Mouse (Mus musculus) gastrocnemius, postnatal 10 days (tissue): Measurements from ENCODE around the gene Fam47e. TPM values are rescaled to one million over a fixed set of nuclear protein-coding genes. Genes with fewer than 3 reads are reported as not detected.

Source experiments
- DNase-seq: peaks from one replicate; pipeline ENCODE4 v3.0.0; 2021; ENCODE audit warnings: mixed read lengths
- total RNA-seq, 2 experiments: library from RNA; stranded (reverse); gene quantifications; 2 replicates each; pipeline ENCODE4 v1.2.3; 2021

The Fam47e gene
- total RNA-seq, 2 experiments from 2014 or later: not detected

- peak; percentile 82 for DNase-seq
These were observed 48.1 kb downstream of the Fam47e start, which contains the start of gene Stbd1 for GRCm38 (mm10) chr5:92602691-92603690. Gene Stbd1 (plus strand): TSS chr5:92603041.

DNA sequence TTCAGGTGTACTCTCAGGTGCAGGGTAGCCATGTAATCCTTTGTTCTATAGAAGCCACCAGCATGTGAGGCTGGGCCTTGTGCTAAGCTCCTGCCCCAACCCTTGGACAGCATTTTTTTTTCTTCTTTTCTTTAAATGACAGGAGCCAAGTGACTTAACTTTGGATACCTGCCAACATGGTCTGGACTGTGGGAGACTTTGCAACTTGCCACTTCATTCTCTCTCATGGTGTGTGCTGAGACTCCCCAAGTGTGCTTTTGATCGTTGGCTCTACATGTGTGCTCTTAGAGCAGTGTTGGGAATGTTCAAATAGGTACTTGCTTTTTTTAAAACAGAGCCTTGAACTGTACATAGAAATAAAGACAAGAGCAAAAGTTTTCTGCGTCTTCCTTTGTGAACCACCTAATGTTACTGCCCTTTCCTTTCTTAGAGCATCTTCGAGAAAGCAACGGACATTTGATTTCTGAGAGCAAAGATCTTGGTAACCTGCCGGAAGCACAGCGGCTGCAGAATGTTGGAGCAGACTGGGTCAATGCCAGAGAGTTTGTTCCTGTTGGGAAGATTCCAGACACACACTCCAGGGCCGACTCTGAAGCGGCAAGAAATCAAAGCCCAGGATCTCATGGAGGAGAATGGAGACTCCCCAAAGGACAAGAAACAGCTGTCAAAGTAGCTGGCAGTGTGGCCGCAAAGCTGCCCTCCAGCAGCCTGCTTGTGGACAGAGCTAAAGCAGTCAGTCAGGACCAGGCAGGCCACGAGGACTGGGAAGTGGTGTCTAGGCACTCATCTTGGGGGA is 49.8 kb downstream of the Fam47e start:
- peak; percentile 18 for DNase-seq

DNA sequence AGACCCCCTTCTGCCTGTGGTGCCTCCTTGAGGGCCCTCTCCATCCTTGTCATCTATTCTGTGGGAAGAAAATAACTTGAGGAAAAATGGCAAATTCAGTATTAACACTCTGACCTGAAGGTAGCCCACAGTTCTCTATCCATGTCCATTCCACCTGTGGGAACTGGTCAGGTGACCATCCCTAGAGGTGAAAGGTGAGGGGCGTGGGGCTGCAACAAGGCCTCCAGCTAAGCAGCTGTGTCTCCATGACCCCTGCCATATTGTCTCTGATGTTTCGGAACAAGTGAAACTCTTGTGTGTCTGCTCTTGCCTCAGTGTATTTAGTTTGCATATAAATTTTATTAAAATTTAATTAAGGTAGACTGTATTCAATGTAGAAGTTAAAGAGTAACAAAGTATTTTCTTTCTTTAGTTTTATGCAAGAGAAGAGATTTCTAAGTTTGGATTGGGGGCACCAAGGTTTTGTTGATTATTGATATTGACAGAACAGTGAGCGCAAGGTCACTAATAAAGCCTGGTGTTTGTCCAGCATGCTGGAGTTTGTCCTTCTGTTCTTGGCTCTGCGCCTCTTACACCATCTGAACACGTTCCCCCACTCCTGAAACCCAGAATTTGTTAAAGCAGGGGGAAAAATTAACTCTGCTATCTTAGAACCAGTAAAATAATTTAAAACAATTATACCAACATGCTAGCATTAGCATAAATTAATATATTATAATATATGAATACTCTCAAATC is 52.8 kb downstream of the Fam47e start:
- DNase-seq: no peak

DNA sequence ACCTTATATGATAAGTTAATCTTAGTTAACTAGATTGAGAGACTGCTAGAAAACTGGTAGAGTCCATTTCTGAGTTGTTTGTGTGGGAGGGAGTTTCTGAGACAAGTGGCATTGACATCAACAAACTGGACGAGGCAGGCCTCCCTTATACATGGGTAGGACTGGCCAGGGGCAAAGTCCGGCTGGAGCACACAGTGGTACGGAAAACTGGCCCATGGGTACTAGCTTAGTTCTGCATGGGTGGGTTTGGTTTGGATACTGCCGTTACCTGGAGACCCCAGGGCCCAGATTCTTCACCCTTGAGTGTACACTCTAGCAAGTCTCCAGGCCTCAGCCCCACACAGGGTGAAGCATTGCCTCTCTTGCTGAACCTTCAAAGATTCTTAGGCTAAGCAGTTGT is 57.9 kb downstream of the Fam47e start:
- DNase-seq: no peak

DNA sequence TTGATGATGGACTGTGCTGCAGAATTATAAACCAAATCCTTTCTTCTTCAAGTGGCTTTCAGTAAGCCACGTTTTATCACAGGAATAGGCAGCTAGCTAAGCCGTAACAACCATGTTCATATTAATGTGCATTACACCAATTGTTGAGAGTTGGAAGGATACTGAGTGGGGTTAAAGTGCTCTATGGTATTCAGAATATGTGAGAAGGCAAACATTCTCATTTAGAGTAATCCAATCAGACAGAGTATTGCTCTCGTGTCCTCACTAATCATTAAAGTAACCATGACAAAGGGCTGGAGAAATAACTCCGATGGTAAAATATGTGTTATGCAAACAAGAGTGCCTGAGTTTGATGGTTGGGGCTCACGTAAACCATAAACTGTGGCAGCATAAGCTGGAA is 67.0 kb downstream of the Fam47e start:
- DNase-seq: no peak

DNA sequence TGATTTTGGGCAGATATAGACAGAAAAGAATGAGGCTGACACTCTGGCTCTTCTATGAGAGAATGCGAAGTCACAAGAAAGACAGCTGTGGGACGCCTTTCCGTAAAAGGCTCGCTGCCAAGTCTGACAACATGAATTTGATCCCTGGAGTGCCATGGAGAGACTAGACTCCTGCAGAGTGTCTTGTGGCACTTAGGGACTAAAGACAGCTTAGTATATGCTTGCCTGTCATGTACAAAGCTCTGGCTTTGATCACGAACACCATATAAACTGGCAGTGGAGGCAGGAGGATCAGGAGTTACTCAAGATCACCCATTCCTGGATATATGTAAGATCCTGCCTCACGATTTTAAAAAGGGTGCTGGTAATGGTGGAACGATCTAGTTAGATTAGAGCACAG is 73.0 kb downstream of the Fam47e start:
- peak; percentile 29 for DNase-seq

GRCm38 (mm10) chr5:92633526-92633925 is 78.7 kb downstream of the Fam47e start:
- no peak for DNase-seq

GRCm38 (mm10) chr5:92634916-92635315 is 80.0 kb downstream of the Fam47e start:
- no peak for DNase-seq

DNA sequence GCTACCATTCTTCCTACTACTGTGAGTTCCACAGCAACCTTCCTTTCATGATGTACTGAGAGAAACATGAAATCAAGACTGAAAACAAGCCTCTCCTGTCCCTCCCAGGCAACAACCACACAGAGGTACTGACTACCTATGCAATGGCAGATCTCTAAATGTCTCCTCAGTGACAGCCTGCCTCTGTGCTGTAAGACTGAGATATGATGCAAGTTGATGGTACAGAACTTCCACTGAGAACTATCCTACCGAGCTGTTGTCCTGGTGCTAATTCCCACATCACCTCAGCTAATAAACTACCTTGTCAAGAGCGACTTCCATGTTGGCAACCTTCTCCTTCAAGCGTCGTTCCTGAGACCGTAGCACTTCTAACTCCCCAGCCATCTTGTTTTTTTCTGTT is 81.0 kb downstream of the Fam47e start:
- no peak for DNase-seq

GRCm38 (mm10) chr5:92640861-92641260 is 86.0 kb downstream of the Fam47e start:
- DNase-seq: no peak

Other genes with a start within 250 kb of the Fam47e start
- gene Sdad1, start 244.6 kb upstream of the Fam47e start, total RNA-seq: 10 to 100 TPM; 20.3 to 20.8 TPM
- gene Cxcl9, start 227.0 kb upstream of the Fam47e start, total RNA-seq: 1 to 10 TPM; 3.7 to 5.3 TPM
- gene Art3, start 223.2 kb upstream of the Fam47e start, total RNA-seq: 100 to 1,000 TPM; 327 to 371 TPM
- gene Cxcl10, start 206.2 kb upstream of the Fam47e start, total RNA-seq: under 1 TPM in 1 of 2 experiments, not detected in 1; 0.43 TPM
- 10 to 100 TPM; 12.0 to 16.2 TPM for gene Nup54, start 119.8 kb upstream of the Fam47e start, total RNA-seq
- 10 to 100 TPM; 94.3 to 96.4 TPM for gene Scarb2, start 48.2 kb upstream of the Fam47e start, total RNA-seq
- gene Stbd1, start 48.0 kb downstream of the Fam47e start, total RNA-seq: 100 to 1,000 TPM; 166 to 171 TPM
- gene Ccdc158, start 120.2 kb downstream of the Fam47e start, total RNA-seq: not detected
- gene Shroom3, start 128.4 kb downstream of the Fam47e start, total RNA-seq: 1 to 10 TPM; 1.8 to 3.2 TPM